Mouse (Mus musculus) embryonic fibroblast, embryonic 13.5 days (primary cell): Measurements from ENCODE around the gene Kansl1.

ENCODE experiments used
- CTCF ChIP-seq: IDR thresholded peaks from 2 replicates; pipeline ENCODE4 v1.5.1; 2011; ENCODE audit warnings: mild to moderate bottlenecking, control low read depth, low read length, moderate library complexity, borderline replicate concordance; ENCODE audit not compliant: insufficient read depth
- POLR2A ChIP-seq: IDR thresholded peaks from 2 replicates; pipeline ENCODE4 v1.6.1; 2011; ENCODE audit warnings: low read depth, mild to moderate bottlenecking, control low read depth, low read length, moderate library complexity

DNA sequence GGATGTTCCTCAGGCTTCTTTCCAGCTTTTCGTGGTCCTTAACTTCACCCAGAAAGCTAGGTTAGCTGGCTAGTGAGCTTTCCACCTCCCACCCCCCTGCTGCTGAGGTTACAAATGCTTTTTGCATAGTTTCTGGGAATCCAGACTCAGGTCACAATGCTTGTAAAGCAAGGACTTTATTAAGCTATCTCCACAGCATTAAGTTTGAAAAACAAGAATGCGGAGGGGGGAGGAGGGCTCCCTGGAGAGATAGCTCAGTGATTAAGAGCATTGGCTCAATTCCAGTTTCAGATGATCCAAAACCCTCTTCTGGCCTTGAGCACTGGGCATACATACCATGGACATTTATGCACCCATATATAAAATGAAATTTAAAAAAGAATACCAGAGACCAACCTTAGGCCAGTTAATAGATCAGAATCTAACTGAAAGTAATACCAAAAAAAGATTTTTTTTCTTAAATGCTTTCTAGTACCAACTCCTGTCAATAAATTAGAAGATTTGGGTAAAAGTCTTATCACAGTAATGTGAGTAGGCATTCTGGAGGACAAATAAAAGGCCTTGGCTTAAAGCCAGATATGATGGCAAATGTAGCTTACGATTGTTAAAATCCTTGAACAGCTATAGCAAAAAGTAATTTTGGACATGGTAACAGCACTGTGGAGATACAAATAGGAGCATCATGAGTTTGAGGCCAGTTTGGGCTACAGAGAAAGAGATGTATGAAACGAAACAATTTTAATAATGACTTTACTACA lies 69.0 kb downstream of the Kansl1 start:
- no peak for TF ChIP-seq POLR2A
- no peak for TF ChIP-seq CTCF
